Mouse (Mus musculus): Measurements from ENCODE around the gene Cyp2c23. TPM values are rescaled to one million over a fixed set of nuclear protein-coding genes. Genes with fewer than 3 reads are reported as not detected.
A peak's percentile ranks its signal among the peaks of the same experiment; 100 is the strongest.

The Cyp2c23 gene
- polyA plus RNA-seq, 1 experiment from 2014 or later = 44.5 TPM

DNA sequence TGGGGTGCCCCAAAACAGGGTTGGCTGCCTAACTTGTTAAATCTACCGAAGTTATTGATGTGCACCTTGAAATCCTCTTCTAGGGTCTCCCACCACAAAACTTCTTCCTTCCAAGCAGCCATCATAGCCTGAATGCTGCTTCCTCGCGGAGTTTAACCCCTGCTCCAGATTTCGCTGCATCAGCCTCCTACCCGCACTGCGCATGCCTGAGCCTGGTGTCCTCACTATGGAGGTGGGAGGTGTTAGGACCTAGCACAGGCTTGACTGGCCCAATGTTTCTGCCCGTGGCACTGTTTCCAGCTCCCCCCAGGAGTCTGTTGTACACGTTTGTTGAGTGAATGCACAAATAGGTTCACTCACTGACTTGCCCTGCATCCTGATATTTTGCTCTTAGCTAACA, 38.6 kb downstream of the Cyp2c23 start:
- no peak overlapping the region for H3K27ac ChIP-seq (ENCODE audit: low read length)
- 68% methylated on average over 8 of the region's 8 CpGs for WGBS (ENCODE audit: insufficient replicate concordance)
- H3K4me2 ChIP-seq (ENCODE audit: low read depth, low read length) = no peak overlapping the region
- no peaks in the 10 kb centered on the region; the same call in 1 of the 2 replicates for H3K27me3 ChIP-seq (ENCODE audit: control insufficient read depth, insufficient read depth, low read depth, low read length)
- no peaks in the 10 kb centered on the region for H3K4me1 ChIP-seq (ENCODE audit: control insufficient read depth, low read depth, low read length)
- no peaks in the 10 kb centered on the region for H3K36me3 ChIP-seq (ENCODE audit: control insufficient read depth, insufficient read depth)
- no peak overlapping the region for H3K9ac ChIP-seq (ENCODE audit: low read depth, low read length)
- H3K9me3 ChIP-seq (replicated peaks; ENCODE audit: control insufficient read depth, low read length) = no peaks in the 10 kb centered on the region
- no peak for ATAC-seq (ENCODE audit: low read depth)
- H3K4me3 ChIP-seq (ENCODE audit: low read depth, low read length) = no peak overlapping the region

DNA sequence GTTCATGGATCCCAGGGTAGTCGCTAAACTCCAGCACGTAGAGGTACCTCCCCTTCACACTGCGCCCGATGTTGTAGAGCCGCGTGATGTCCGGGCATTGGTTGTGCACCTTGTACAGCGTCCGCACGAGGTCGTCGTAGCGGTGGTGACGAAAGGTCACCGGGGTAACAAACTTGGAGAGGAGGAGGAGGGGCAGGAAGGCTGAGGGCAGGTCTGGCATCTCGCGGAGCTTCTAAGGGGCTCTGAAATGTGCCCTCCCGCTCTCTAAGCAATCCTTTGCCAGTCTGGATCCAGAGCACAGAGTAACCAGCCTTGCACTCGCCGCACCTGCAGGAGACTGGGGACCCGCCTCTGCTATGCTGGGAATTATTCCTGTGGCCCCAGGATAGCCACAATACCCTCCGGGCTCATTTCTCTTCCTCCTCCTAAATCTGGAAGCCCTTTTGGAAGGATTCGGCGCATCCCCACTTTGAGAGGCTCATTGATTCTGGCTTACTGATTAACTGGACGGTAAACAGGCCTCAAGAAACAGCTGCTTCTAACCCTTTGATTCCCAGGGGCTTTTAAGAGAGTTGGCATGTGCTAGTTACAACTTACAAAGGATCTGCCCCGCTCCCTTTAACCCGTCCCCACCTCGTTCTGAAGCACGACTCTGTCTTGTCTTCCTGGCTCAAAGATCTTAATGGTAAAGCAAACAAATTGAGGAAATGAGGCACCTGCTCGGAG, 42.8 kb downstream of the Cyp2c23 start, which contains the start of gene Cpn1:
Cpn1 (minus strand) TSS at position 488 of the 726 bp plus-strand sequence.
- H3K4me3 ChIP-seq (ENCODE audit: low read depth, low read length) = peak within 1 kb of the TSS; percentile 48
- no peaks in the 10 kb centered on the region for H3K9me3 ChIP-seq (replicated peaks; ENCODE audit: control insufficient read depth, low read length)
- ATAC-seq (ENCODE audit: low read depth) = peak; percentile 82
- WGBS (ENCODE audit: insufficient replicate concordance) = 21% methylated on average over 30 of the region's 30 CpGs
- H3K36me3 ChIP-seq (ENCODE audit: control insufficient read depth, insufficient read depth) = no peaks in the 10 kb centered on the region
- no peak within 1 kb of the TSS for H3K9ac ChIP-seq (ENCODE audit: low read depth, low read length)
- no peak within 1 kb of the TSS for H3K4me2 ChIP-seq (ENCODE audit: low read depth, low read length)
- peak within 1 kb of the TSS; percentile 79 for H3K27ac ChIP-seq (ENCODE audit: low read length)
- no peaks in the 10 kb centered on the region for H3K4me1 ChIP-seq (ENCODE audit: control insufficient read depth, low read depth, low read length)
- H3K27me3 ChIP-seq (ENCODE audit: control insufficient read depth, insufficient read depth, low read depth, low read length) = no peaks in the 10 kb centered on the region; the same call in 1 of the 2 replicates

DNA sequence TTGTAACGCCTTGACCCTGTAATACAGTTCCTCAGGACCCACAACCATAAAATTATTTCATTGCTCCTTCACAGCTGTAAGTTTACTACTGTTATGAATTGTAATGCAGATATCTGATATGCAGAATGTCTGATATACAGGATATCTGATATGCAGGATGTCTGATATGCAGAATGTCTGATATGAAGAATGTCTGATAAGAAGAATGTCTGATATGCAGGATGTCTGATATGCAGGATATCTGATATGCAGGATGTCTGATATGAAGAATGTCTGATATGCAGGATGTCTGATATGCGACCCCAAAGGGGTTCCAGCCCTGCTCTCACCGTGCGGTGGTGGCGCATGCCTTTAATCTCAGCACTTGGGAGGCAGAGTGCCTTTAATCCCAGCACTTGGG, 47.0 kb downstream of the Cyp2c23 start:
- no peaks in the 10 kb centered on the region; the same call in 1 of the 2 replicates for H3K36me3 ChIP-seq (ENCODE audit: control insufficient read depth, insufficient read depth)
- H3K27ac ChIP-seq (ENCODE audit: low read length) = no peak overlapping the region
- no peak overlapping the region for H3K4me3 ChIP-seq (ENCODE audit: low read depth, low read length)
- H3K4me1 ChIP-seq (ENCODE audit: control insufficient read depth, low read depth, low read length) = no peaks in the 10 kb centered on the region
- H3K27me3 ChIP-seq (ENCODE audit: control insufficient read depth, insufficient read depth, low read depth, low read length) = no peaks in the 10 kb centered on the region; the same call in 1 of the 2 replicates
- no peak overlapping the region for H3K4me2 ChIP-seq (ENCODE audit: low read depth, low read length)
- ATAC-seq (ENCODE audit: low read depth) = no peak
- no peaks in the 10 kb centered on the region for H3K9me3 ChIP-seq (replicated peaks; ENCODE audit: control insufficient read depth, low read length)
- 59% methylated on average over 5 of the region's 5 CpGs for WGBS (ENCODE audit: insufficient replicate concordance)
- no peak overlapping the region for H3K9ac ChIP-seq (ENCODE audit: low read depth, low read length)

DNA sequence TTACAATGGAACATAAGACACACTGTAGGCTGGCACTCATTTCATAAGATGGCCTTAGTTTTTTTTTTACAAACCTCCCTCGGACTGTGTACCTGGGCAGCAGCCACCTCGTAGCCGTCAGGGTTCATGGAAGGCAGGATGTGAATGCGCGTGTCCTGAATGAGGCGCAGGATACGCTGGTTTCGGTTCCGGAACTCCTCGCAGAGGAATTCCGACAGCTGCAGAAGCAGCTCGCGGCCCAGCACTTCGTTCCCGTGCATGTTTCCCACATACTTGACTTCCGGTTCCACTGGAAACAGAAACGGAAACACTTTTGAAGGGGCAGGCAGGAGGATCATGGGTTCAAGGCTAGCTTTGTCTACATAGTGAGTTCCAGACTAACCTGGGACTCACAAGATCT, 48.3 kb downstream of the Cyp2c23 start:
- Histone ChIP-seq H3K36me3 (ENCODE audit: control insufficient read depth, insufficient read depth) (no peaks in the 10 kb centered on the region; the same call in 1 of the 2 replicates), H3K9me3 (replicated peaks; ENCODE audit: control insufficient read depth, low read length) (no peaks in the 10 kb centered on the region), H3K4me3 (ENCODE audit: low read depth, low read length) (no peak overlapping the region), H3K9ac (ENCODE audit: low read depth, low read length) (no peak overlapping the region), H3K4me1 (ENCODE audit: control insufficient read depth, low read depth, low read length) (no peaks in the 10 kb centered on the region), H3K27me3 (ENCODE audit: control insufficient read depth, insufficient read depth, low read depth, low read length) (no peaks in the 10 kb centered on the region), H3K27ac (ENCODE audit: low read length) (no peak overlapping the region), H3K4me2 (ENCODE audit: low read depth, low read length) (no peak overlapping the region)
- ATAC-seq (ENCODE audit: low read depth) = no peak
- WGBS (ENCODE audit: insufficient replicate concordance) = 83% methylated on average over 17 of the region's 17 CpGs

GRCm38 (mm10) chr19:43977799-43978198, 51.2 kb downstream of the Cyp2c23 start:
- no peaks in the 10 kb centered on the region for H3K9me3 ChIP-seq (replicated peaks; ENCODE audit: control insufficient read depth, low read length)
- H3K27ac ChIP-seq (ENCODE audit: low read length) = no peak overlapping the region
- H3K36me3 ChIP-seq (ENCODE audit: control insufficient read depth, insufficient read depth) = no peaks in the 10 kb centered on the region; the same call in 1 of the 2 replicates
- no peaks in the 10 kb centered on the region for H3K27me3 ChIP-seq (ENCODE audit: control insufficient read depth, insufficient read depth, low read depth, low read length)
- WGBS (ENCODE audit: insufficient replicate concordance) = 61% methylated on average over 3 of the region's 3 CpGs
- no peak overlapping the region for H3K9ac ChIP-seq (ENCODE audit: low read depth, low read length)
- no peak overlapping the region for H3K4me3 ChIP-seq (ENCODE audit: low read depth, low read length)
- H3K4me2 ChIP-seq (ENCODE audit: low read depth, low read length) = no peak overlapping the region
- no peaks in the 10 kb centered on the region for H3K4me1 ChIP-seq (ENCODE audit: control insufficient read depth, low read depth, low read length)
- no peak for ATAC-seq (ENCODE audit: low read depth)

GRCm38 (mm10) chr19:43976661-43977060, 52.3 kb downstream of the Cyp2c23 start:
- 60% methylated on average over 6 of the region's 6 CpGs for WGBS (ENCODE audit: insufficient replicate concordance)
- ATAC-seq (ENCODE audit: low read depth) = no peak
- H3K9ac ChIP-seq (ENCODE audit: low read depth, low read length) = no peak overlapping the region
- H3K4me3 ChIP-seq (ENCODE audit: low read depth, low read length) = no peak overlapping the region
- no peaks in the 10 kb centered on the region for H3K4me1 ChIP-seq (ENCODE audit: control insufficient read depth, low read depth, low read length)
- no peaks in the 10 kb centered on the region for H3K27me3 ChIP-seq (ENCODE audit: control insufficient read depth, insufficient read depth, low read depth, low read length)
- no peaks in the 10 kb centered on the region for H3K9me3 ChIP-seq (replicated peaks; ENCODE audit: control insufficient read depth, low read length)
- no peaks in the 10 kb centered on the region; the same call in 1 of the 2 replicates for H3K36me3 ChIP-seq (ENCODE audit: control insufficient read depth, insufficient read depth)
- H3K27ac ChIP-seq (ENCODE audit: low read length) = no peak overlapping the region
- H3K4me2 ChIP-seq (ENCODE audit: low read depth, low read length) = no peak overlapping the region

DNA sequence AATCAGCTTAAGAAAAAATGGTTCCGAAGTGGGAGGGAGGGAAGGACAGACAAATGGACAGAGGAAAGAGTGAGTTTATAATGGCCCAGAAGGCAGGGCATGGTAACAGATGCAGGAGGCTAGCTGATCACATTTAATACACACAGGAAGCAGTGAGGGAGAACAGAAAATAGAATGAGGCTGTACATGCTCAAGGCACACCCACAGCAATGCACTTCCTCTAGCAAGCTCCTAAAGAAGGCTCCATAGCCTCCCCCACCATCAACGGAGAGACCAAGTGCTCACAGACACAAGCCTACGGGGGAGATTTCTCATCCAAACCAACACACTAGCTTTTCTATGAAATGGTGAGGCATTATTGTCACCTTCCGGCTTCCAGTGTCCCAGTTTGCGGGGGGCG, 54.8 kb downstream of the Cyp2c23 start:
- Histone ChIP-seq H3K9ac (ENCODE audit: low read depth, low read length) (no peak overlapping the region), H3K27ac (ENCODE audit: low read length) (no peak overlapping the region), H3K4me2 (ENCODE audit: low read depth, low read length) (no peak overlapping the region), H3K36me3 (ENCODE audit: control insufficient read depth, insufficient read depth) (no peaks in the 10 kb centered on the region), H3K4me3 (ENCODE audit: low read depth, low read length) (no peak overlapping the region), H3K27me3 (ENCODE audit: control insufficient read depth, insufficient read depth, low read depth, low read length) (no peaks in the 10 kb centered on the region), H3K9me3 (replicated peaks; ENCODE audit: control insufficient read depth, low read length) (no peaks in the 10 kb centered on the region), H3K4me1 (ENCODE audit: control insufficient read depth, low read depth, low read length) (no peaks in the 10 kb centered on the region)
- WGBS (ENCODE audit: insufficient replicate concordance) = 71% methylated on average over 6 of the region's 6 CpGs
- no peak for ATAC-seq (ENCODE audit: low read depth)

DNA sequence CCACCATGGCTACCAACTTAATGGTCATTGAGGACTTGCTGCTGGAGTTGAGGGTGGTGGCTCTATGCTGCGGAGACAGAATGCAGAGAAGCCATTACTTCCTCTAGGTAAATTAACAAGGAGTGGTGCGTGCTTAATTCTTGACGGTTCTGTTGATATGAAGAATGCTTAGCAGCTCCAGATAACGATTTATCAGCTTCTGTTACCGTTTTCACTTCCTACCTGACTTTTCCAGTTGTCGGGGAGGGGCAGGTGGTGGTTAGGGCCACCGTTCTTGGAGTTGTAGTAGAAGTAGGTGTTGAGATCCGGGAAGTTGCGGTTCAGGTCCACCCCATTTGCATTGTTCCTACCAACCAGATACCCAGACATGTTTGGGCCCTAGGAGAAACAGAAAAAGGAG, 55.3 kb downstream of the Cyp2c23 start:
- Histone ChIP-seq H3K27me3 (ENCODE audit: control insufficient read depth, insufficient read depth, low read depth, low read length) (no peaks in the 10 kb centered on the region), H3K4me2 (ENCODE audit: low read depth, low read length) (no peak overlapping the region), H3K27ac (ENCODE audit: low read length) (no peak overlapping the region), H3K9ac (ENCODE audit: low read depth, low read length) (no peak overlapping the region), H3K4me3 (ENCODE audit: low read depth, low read length) (no peak overlapping the region), H3K36me3 (ENCODE audit: control insufficient read depth, insufficient read depth) (no peaks in the 10 kb centered on the region), H3K9me3 (replicated peaks; ENCODE audit: control insufficient read depth, low read length) (no peaks in the 10 kb centered on the region), H3K4me1 (ENCODE audit: control insufficient read depth, low read depth, low read length) (no peaks in the 10 kb centered on the region)
- WGBS (ENCODE audit: insufficient replicate concordance) = 51% methylated on average over 9 of the region's 9 CpGs
- no peak for ATAC-seq (ENCODE audit: low read depth)

DNA sequence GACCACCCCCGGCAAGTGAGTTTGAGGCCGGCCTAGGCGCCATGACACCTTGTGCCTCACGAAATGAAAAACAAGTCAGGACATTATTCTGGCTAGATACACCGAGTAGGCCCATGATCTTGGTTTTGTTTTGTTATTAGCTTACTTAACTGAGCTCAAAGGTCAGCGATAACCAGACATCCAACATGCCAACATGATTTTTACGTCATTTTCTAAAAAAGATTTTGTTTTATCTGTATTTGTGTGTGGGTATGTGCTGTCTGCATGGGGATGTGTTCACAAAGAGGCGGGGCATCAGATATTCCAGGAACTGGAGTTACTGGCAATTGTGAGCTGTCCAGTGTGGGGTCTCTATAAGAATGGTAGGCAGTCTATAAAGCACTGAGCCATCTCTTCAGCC, 56.9 kb downstream of the Cyp2c23 start:
- Histone ChIP-seq H3K4me1 (ENCODE audit: control insufficient read depth, low read depth, low read length) (no peaks in the 10 kb centered on the region), H3K27ac (ENCODE audit: low read length) (no peak overlapping the region), H3K9ac (ENCODE audit: low read depth, low read length) (no peak overlapping the region), H3K36me3 (ENCODE audit: control insufficient read depth, insufficient read depth) (no peaks in the 10 kb centered on the region), H3K27me3 (ENCODE audit: control insufficient read depth, insufficient read depth, low read depth, low read length) (no peaks in the 10 kb centered on the region), H3K4me2 (ENCODE audit: low read depth, low read length) (no peak overlapping the region), H3K9me3 (replicated peaks; ENCODE audit: control insufficient read depth, low read length) (no peaks in the 10 kb centered on the region), H3K4me3 (ENCODE audit: low read depth, low read length) (no peak overlapping the region)
- WGBS (ENCODE audit: insufficient replicate concordance) = 71% methylated on average over 8 of the region's 8 CpGs
- no peak for ATAC-seq (ENCODE audit: low read depth)

Data from liver, embryonic 16.5 days (tissue).